Mouse (Mus musculus) testis, postnatal 10 days (tissue): ENCODE measurements around the gene Arhgef25.
"Not testable (repeated sequence)": the region's sequence is repeated elsewhere in the genome, so short reads cannot be mapped to it uniquely, and the experiment has no call there.

Experiments
- DNase-seq: peaks from one replicate; pipeline ENCODE4 v3.0.0; 2021; ENCODE audit warnings: low spot score

Arhgef25 gene

DNA sequence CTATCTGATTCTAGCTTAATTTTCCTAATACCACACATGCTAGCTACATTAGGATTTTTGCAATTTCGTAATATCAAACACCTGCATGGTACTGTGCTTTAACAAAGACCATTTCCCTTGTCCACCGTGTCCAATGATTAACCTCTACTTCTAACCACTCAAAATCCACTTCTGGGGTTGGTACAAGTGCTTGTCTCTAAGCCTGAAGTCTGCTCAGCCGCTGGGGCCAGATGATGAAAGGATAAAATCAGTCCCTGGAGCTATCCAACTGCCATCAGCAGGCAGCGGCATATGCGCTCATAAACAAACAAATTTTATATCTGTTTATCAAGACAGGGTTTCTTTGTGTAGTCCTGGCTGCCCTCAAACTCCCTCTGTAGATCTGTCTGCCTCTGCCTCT is 14.7 kb upstream of the Arhgef25 start:
- no peak for DNase-seq

- DNase-seq: no peak
These were observed 13.2 kb upstream of the Arhgef25 start for GRCm38 (mm10) chr10:127203106-127203505.

DNA sequence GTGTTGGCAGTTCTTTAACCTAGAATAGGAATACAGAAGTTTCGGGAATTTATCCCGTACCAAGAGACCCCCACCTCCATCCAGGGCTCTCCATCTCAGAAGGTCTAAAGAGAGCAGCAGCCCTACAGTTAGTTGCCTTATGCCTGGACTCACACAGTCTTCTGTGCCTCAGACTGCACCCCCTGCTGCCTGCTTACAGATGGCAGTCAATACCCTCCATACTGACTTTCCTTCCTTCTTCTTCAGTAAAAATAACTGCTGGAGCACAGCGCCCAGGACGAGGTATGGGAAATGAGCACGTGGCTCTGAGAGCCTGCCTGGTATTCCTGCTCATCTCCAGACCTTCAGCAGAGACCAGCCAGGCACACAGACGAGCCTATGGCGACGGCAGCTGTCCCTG is 10.4 kb upstream of the Arhgef25 start:
- DNase-seq: no peak

DNA sequence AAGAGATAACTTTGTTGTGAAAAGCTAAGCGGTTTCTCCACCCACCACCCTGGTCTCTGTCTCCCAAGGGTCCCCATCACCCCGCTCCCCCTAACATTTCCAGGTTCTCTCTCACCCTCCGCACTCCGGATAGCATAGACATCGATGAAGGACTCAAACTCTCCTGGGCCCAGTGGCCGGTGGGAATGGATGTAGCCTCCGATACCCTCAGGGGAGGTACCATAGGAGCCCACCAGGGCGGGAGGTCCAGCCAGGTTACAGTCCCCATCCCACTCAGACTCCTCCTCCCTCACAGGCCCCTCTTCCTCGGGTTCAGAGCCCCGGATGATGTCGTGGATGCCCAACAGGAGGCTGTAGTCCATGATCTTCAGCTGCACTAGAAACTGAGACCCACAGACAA is 9.6 kb upstream of the Arhgef25 start:
- DNase-seq: no peak

- no peak for DNase-seq
These were observed 9.2 kb upstream of the Arhgef25 start for GRCm38 (mm10) chr10:127199068-127199467.

- DNase-seq: no peak
These were observed 8.6 kb upstream of the Arhgef25 start for GRCm38 (mm10) chr10:127198492-127198891.

DNA sequence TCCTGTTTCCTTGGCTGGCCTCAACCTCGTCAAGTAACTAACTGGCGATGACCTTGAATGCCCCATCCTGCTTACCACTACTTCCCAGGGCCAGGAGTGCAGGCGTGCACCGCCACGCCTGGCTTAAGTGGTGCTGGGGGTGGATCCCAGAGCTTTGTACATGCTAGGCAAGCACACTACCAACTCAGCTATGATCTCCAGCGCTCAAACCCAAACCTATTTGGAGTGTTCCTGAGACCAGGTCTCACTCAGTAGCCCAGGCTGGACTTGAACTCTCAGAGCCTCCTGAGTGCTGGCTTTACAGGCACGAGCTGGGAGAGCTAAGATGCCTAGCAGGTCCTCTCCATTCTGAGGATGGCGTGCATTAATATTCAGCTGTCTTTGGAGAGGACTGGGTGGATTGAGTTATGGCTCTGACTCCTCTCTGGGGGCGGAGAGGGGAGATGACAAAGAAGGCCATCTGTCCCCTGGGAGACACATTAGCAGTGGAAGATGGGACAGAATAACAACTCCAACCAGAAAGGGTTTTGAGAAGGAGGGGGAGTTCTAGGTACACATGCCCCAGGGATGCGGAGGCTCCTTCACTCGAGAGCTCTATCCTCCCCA is 7.7 kb upstream of the Arhgef25 start:
- DNase-seq: no peak

- no peak for DNase-seq
These were observed 7.2 kb upstream of the Arhgef25 start for GRCm38 (mm10) chr10:127197104-127197503.

- no peak for DNase-seq
These were observed 6.5 kb upstream of the Arhgef25 start for GRCm38 (mm10) chr10:127196392-127196791.

- peak; percentile 71 for DNase-seq
These were observed 5.6 kb upstream of the Arhgef25 start, which contains the start of gene Dtx3 for GRCm38 (mm10) chr10:127195328-127196129. TSS of gene Dtx3 (minus strand) at chr10:127195728.

DNA sequence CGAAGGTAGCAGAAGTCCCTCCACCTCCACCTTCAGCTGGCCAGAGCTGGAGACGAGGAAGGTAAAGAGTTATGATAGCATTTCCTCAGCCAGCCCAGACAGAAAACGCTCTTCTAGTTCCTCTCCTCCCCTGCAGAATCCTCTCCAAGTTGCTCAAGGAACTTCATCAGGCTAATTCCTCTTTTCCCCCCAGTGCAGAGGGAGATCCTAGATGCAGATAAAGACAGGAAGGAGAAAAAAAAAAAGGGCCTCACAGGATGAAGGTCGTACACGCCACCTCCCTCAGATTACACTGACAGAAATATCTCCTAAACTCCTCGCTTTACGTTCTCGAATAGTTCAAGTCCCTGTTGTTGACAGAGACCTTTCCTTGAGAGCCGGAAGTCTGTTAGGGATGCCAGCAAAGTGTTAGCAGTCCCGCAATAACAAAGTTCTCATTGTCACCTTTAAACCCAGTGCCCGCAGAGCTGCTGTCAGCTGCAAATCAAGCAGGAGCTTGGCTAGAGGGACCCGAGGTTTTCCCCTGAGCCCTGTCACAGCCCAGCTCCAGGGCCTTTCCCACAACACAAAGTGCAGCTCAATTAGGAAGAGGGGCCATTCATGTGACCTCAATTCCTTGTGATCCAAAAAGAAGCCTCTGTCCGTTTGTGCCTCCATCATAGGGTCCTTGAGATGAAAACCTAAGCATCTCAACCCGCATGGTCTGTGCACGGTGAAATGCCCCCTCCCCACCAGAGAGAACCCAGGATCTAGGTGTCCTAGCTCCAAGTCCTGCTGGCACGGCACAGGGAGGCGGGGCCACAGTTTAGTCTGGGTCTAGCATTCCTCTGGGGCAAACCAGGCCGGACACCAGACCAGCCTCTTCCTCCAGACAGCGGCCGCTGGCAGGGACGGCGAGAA is 4.8 kb upstream of the Arhgef25 start:
- peak; percentile 85 for DNase-seq

GRCm38 (mm10) chr10:127193011-127193410 is 3.1 kb upstream of the Arhgef25 start:
- no peak for DNase-seq

GRCm38 (mm10) chr10:127192057-127192328 is 2.1 kb upstream of the Arhgef25 start:
- DNase-seq: not testable (repeated sequence)

GRCm38 (mm10) chr10:127191191-127192056 is 1.5 kb upstream of the Arhgef25 start:
- DNase-seq: no peak

DNA sequence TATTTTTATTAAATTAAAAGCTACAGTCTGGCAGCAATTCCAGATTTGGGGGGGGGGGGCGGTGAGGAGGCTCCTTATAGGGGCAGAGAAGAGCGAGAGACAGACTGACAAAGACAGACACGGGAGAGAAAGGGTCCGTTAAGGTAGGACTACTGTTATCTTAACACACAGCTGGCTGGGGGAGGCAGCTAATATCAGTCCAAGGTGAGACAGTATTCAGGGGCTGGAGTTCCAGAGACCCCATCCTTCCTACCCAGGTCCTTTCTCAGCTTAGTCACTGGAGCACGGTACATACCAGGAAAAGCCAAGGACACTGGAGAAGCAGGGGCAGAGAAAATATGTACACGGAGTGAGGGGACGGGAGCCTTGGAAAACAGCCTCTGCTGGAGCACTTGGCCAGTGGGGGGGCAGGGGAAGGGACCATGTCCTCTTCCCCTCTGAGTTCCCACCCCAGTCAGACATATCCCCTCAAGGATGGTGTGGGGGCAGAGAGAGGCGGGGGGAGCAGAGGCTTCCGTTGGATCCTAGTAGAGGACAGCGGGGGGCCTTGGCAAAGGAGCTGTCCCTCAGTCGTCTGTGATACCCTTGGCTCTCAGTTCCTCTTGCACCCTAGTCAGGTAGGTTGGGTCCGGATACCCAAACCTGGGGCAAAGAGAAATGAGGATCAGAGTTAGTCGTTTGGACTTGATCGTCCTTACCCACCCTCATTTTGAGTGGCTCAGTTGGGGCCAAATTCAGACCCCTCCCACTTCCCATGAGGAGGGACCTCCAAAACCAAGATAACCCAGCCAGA is 711 bp upstream of the Arhgef25 start:
- peak; percentile 30 for DNase-seq

DNA sequence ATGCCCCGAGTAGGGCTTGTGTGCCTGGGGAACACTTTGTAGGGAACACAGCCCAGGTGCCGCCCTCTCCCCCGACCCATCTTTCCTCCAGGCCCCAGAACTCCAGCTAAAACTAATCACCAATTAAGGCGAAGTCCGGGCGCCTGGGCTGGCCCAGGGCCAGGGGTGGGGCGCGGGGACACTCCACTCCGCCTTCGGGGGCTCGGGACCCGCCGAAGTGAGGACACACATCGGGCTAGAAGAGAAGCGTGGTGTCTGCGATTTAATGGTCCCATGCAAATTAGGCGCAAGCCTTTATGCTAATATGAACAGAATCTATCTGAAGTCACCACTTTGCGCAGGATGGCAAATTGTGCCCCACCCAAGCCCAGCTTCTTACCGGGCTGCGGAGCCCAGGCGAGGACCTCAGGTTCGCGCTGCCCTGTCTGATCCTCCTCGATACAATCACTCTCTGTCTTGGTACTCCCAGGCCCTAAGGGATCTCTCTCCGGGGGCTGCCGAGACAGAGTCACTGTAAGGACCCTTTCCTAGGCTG is 700 bp downstream of the Arhgef25 start:
- peak; percentile 78 for DNase-seq

- peak; percentile 77 for DNase-seq
These were observed 1.3 kb downstream of the Arhgef25 start for GRCm38 (mm10) chr10:127188465-127189115.

DNA sequence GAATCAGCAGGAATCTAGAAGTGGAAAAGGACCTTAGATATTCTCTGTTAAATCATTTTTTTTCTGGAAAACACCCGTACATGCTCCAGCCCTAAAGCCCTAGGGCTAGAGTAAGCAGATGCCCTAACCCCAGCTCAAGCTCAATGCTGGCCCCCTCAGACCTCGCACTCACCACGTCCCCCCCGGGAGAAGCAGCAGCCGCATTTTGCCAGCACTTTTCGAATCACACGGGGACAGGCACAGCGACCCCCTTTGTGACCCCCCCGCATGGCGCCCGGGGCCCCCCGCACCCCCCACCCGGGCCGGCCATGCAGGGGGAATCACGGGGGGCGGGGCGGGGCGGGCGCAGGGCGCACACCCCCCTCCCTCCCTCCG is 1.8 kb downstream of the Arhgef25 start:
- DNase-seq: peak; percentile 51

GRCm38 (mm10) chr10:127187371-127188078 is 2.4 kb downstream of the Arhgef25 start:
- DNase-seq: no peak

DNA sequence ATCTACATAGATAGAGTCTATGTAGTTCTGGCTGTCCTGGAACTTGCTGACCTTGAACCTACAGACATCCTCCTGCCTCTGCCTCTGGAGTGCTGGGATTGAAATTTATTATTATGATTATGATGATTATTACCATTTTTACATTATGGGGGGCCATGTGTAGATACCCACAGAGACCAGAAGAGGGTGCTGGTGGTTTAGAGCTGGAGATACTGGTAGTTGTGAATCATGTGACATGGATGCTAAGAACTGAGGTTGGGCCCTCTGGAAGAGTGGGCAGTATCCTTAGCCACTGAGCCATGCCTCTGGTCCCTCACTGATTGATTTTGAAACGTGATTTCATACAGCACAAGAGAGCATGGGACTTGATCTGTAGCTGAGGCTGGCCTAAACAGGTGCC is 3.4 kb downstream of the Arhgef25 start:
- no peak for DNase-seq
